Mouse (Mus musculus): Measurements from ENCODE around the gene Sub1.

Sub1 gene

DNA sequence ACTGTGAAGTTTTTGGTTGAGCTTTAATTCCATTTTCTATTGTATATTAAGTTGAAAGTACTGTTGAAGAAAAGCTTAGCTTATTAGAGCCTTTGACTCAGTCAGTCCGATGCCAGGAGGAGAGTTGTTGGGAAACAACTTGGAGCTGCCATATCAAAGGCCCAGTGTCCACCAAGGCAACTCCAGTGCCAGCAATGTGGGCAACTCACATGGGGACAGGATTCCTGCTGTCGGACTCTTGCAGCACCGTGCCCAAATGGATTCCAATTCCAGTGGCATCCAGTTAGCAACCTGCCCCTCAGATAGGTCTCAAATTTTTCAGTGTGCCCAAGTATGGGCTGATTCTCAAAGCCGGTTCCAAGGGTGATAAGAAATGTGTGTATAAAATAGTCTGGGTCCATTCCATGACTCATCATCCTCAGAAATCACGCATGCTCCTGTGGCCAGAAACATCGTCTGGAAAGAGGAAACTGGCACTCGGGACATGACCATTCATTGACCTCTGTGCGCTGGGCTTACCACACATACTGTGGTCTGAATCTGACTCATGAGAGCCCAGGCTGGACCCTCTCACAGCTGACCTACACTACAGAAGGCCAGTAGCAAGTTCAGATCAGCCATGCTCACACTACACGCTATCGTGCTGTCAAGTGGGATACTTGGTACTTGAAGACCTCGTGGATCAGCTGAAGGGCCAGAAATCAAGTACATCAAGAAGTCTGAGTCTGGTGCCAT lies 32.8 kb downstream of the Sub1 start:
- DNase-seq: no peak

DNA sequence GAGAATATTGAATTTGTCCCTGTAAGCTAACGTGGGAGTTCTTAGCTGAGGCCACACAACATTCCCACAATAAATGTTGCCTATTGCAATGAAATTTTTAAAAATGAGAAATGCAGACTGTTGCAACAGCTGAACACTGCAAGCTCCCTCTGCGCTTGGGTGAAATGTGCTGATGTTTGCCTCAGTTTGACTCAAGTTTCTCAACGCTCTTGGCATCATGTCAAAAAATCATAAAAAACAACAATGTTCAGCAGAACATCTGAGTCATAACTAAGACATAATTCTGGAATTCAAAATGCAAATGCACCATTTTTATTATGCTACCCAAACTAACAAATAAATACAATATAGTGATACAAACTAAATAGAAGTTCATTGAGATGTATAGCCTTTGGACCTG lies 37.1 kb downstream of the Sub1 start:
- DNase-seq: no peak

DNA sequence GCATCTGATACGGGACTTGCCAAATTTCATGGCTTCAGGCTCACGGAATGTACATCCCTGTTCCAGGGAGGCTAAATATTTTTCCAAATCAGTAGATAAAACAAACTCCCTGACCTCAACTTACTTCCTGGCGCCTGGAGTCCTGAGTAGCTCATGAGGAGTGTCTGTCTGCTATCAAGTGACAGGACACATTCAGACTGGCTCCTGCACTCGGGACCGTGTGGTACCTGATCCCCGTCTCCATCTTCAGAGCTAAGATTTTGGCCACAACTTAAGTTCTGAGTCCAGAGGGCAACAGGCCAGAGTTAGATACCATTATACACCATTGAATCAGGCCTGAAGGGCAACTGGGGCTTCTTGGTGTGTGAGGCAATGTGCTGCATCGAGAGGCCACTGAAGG lies 40.7 kb downstream of the Sub1 start:
- no peak for DNase-seq

DNA sequence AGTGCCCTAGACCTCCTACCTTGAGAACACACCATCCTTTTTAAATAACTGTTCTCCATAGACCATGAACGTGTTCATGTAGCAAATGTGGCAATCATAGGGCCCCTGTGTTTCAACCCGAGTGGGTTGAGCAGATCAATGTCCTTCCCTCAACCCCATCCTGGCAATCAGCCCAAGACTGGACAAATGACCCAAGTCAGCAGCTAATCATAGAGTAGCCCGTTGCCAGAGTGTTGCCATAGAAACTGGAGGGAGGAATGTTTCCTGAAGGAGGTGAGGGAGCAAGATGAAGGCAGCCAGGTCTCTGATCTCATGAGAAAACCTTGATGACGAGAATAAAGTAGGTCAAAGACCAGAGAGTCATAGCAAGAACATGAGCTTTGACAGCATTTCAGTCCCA lies 42.6 kb downstream of the Sub1 start:
- DNase-seq: no peak

DNA sequence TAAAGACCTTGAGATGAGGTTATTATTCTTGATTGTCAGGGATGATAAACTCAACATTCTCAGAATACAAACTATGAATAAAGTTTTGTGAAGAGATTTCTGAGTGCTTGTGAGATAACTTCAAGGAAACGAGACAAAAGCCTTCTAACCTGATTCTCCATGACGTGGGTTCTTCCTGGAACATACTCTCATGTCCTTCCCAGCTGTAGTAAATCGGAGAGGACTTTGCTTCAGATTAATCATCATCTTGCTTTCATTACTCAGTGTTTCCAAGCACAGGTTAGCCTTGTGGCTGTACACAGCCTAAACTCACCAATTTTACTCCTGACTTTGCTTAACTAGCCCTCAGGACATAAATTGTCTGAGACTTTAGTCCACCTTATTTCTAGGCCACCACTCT lies 44.6 kb downstream of the Sub1 start:
- no peak for DNase-seq

DNA sequence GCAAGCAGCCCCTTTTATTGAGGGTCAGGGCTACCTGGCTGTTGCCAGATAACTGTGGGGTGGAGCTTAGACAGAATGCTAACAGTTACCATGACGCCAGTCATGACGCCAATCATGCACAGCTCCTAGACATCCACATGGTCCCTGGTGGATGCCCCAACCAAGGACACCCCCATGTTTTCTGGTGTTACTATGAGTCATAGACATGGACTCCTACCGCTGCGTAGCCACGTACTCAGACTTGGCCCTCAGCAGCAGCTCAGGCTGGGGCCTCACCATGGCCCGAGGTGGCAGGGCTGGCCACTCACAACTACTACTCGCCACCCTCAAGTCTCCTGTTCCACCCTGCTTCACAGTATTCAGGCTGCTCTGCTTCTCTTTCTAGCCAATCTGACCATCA lies 45.6 kb downstream of the Sub1 start:
- DNase-seq: no peak

DNA sequence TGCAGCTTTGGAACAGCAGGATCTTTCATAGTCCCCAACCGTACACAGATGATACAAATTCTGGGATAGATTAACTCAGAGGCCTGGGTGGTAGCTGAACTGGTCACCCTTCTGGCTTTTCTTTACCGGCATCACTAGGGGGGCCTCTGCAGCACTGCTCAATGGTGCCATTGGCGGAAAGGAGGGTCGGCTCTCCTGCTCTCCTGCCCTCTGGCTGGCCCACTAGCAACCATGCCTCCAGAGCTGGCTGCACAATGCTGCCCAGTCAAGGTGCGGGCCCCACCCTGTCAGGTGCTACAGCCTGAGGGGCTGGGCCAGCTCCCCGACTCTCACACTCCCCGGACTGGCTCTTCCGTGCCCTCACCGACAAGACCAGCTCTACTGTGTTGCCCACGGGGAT lies 46.6 kb downstream of the Sub1 start:
- no peak for DNase-seq

DNA sequence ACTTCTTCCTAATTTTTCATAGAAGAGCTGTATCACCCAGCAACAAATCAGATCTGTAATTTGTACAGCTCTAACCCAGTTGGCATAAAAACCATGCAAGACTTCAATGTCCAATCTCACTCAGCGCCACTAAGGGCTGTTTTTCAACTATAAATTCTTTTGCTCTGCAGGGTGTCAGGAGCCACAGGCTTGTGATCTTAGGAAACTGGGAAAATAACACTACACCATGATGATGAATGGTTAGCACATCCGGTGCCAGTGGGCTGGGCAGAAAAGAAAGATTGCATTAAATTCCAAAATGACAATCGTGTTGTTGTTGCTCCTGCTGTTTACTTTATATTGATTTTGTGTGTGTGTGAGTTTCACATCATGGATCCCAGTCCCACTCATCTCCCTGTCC lies 47.3 kb downstream of the Sub1 start:
- DNase-seq: no peak

DNA sequence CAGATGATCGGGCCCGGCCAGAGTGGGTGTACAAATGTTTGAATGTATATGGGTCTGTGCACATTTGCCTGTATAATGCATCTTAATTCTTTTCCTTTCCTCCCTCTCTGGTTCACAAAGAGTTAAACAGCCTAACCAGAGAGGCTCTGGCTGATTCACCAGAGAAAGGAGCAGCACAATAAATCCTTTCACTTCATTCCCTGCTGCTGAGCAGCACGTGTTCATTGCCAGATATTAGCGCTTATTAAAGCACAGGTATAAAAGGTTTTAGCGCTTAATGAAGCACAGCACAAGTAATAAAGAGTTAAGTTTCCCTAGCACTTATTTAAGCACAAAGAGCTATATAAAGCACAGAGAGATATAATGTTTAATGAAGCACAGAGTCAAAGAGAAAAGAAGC lies 55.9 kb downstream of the Sub1 start:
- DNase-seq: no peak
